Mouse (Mus musculus) limb, embryonic 15.5 days (tissue): ENCODE measurements at regions not wholly inside any gene's neighbourhood (a gene's known extent, or its start where the extent isn't known, plus 50 kb on each side); places are given as distances from the start of the nearest gene placed in this dataset. TPM values are rescaled to one million over a fixed set of nuclear protein-coding genes. Genes with fewer than 3 reads are reported as not detected.

Source experiments
- ATAC-seq: fragments of 200-750 bp; cut with Nextera tagmentation; 2 replicates; pipeline ENCODE4 v1.8.0; 2017; ENCODE audit warnings: low read depth, moderate TSS enrichment; ENCODE audit not compliant: insufficient number of reproducible peaks, low FRiP score, low TSS enrichment
- H3K27ac ChIP-seq: fragments of 300-500 bp; sonication (generic); 2 replicates; pipeline ENCODE4 v1.5.1; 2015; ENCODE audit warnings: moderate library complexity, mild to moderate bottlenecking, inconsistent platforms
- H3K27me3 ChIP-seq: fragments of 300-500 bp; sonication (generic); 2 replicates; pipeline ENCODE4 v1.6.1; 2015; ENCODE audit warnings: inconsistent platforms
- H3K36me3 ChIP-seq: fragments of 300-500 bp; sonication (generic); 2 replicates; pipeline ENCODE4 v1.6.1; 2015; ENCODE audit warnings: inconsistent platforms
- H3K4me1 ChIP-seq: fragments of 300-500 bp; sonication (generic); 2 replicates; pipeline ENCODE4 v1.6.1; 2015; ENCODE audit warnings: inconsistent platforms
- H3K4me2 ChIP-seq: fragments of 300-500 bp; sonication (generic); 2 replicates; pipeline ENCODE4 v1.6.1; 2015; ENCODE audit warnings: mild to moderate bottlenecking, inconsistent platforms
- H3K4me3 ChIP-seq: fragments of 300-500 bp; sonication (generic); 2 replicates; pipeline ENCODE4 v1.5.1; 2015; ENCODE audit warnings: mild to moderate bottlenecking, inconsistent platforms
- H3K9ac ChIP-seq: fragments of 300-500 bp; sonication (generic); 2 replicates; pipeline ENCODE4 v1.6.1; 2015; ENCODE audit warnings: inconsistent platforms
- H3K9me3 ChIP-seq: fragments of 300-500 bp; sonication (generic); 2 replicates; pipeline ENCODE4 v1.6.1; 2016; ENCODE audit warnings: inconsistent platforms
- WGBS: fragments of 180-500 bp; shearing (Covaris S2); methylation state at CpG from one replicate; pipeline ENCODE4 v1.1.7; 2015; 5-methylcytosine and 5-hydroxymethylcytosine counted together
- microRNA-seq: library from miRNA; unstranded; fragments of <30 nt; microRNA quantifications from one replicate; pipeline ENCODE4, GENCODE M21; 2016

DNA sequence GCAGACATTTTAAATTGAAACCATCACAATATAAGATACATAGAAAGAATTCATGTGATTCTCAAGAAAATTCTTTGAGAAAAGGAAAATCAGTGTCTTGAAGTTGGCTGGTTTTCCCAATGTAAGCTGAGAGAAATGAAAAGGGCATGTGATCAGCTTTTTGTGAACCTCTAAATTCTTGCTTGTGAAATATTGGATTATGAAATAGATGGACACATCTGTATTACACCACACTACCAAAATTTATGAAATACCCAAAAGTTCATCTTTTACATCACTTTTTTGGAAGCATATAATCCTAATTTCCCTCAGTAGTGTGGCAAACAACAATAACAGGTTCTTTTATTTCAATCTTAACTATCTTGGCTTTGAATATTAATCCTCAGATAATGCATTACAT lies 77.4 kb upstream of the Tusc1 start:
- H3K27me3 ChIP-seq = no peaks in the 10 kb centered on the region
- no peaks in the 10 kb centered on the region for H3K36me3 ChIP-seq
- ATAC-seq = no peak
- H3K27ac ChIP-seq = no peak overlapping the region
- no peak overlapping the region for H3K4me2 ChIP-seq
- no peak overlapping the region for H3K4me3 ChIP-seq
- no peaks in the 10 kb centered on the region for H3K4me1 ChIP-seq
- H3K9ac ChIP-seq = no peak overlapping the region
- H3K9me3 ChIP-seq = no peaks in the 10 kb centered on the region

DNA sequence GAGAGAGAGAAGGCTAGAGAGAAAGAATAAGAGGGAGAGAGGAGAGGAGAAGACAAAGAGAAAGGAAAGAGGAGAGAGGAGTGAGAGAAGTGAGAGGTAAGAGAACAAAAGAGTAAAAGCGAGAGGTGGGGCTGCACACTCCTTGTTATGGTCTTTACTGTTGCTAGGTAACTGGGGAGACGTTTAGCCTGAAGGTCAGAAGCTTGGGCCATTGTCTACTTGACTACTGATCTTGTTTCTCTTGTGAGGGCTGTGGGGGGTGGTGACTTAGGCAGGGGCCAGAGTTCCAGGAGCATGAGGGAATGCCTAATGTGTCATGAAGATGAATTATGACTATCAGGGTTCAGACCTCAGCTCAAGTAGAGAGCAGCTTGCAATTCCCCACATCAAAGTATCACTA lies 71.6 kb upstream of the Tusc1 start:
- Histone ChIP-seq H3K27me3 (no peaks in the 10 kb centered on the region), H3K9ac (no peak overlapping the region), H3K9me3 (no peaks in the 10 kb centered on the region), H3K36me3 (no peaks in the 10 kb centered on the region), H3K4me2 (no peak overlapping the region), H3K4me1 (no peaks in the 10 kb centered on the region), H3K4me3 (no peak overlapping the region), H3K27ac (no peak overlapping the region)
- no peak for ATAC-seq
- 52% methylated on average over 2 of the region's 2 CpGs for WGBS

DNA sequence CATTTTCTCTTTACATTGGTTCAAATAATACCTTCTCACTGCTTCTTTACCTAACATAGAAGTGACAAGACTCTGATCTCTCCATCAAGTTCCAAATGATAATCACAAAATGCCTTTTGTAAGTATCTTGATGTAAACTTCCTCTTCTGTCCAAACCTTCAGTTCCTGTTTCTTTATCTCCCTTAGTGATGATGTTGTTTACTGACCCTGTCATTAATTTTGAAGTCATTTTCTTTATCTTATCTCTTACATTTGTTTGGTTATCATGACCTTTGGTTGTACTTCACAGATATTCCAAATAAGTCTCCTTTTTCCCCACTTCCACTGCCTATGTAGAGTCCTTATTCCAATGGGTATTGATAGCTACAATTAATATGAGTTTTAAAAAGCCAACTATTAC lies 65.3 kb upstream of the Tusc1 start:
- Histone ChIP-seq H3K4me1 (no peaks in the 10 kb centered on the region), H3K9me3 (no peaks in the 10 kb centered on the region), H3K9ac (no peak overlapping the region), H3K4me3 (no peak overlapping the region), H3K36me3 (no peaks in the 10 kb centered on the region), H3K27ac (no peak overlapping the region), H3K4me2 (no peak overlapping the region), H3K27me3 (no peaks in the 10 kb centered on the region)
- no peak for ATAC-seq

Small RNAs in the stretch of these regions (microRNA-seq; reads per million reads assigned to microRNA genes)
- not detected for gene Gm22619
